Mouse (Mus musculus): ENCODE measurements around the gene Nek9. TPM values are rescaled to one million over a fixed set of nuclear protein-coding genes. Genes with fewer than 3 reads are reported as not detected.

Gene Nek9
- polyA plus RNA-seq, 1 experiment from 2014 or later, result 6.9 TPM

GRCm38 (mm10) chr12:85374561-85375272, 35.6 kb upstream of the Nek9 start, which contains the start of gene Tmed10:
Tmed10 (minus strand) TSS chr12:85374847.
- H3K36me3 ChIP-seq (ENCODE audit: control insufficient read depth, insufficient read depth), result no peaks in the 10 kb centered on the region
- peaks cover 23% of the 10 kb centered on the region for H3K4me1 ChIP-seq (ENCODE audit: control insufficient read depth, low read depth, low read length)
- 1% methylated on average over 37 of the region's 37 CpGs for WGBS (ENCODE audit: insufficient replicate concordance)
- peak within 1 kb of the TSS; percentile 89 for H3K27ac ChIP-seq (ENCODE audit: low read length)
- peak within 1 kb of the TSS; percentile 82 for H3K4me3 ChIP-seq (ENCODE audit: low read depth, low read length)
- peak within 1 kb of the TSS; percentile 88 for H3K9ac ChIP-seq (ENCODE audit: low read depth, low read length)
- peak; percentile 90 for ATAC-seq (ENCODE audit: low read depth)
- H3K27me3 ChIP-seq (ENCODE audit: control insufficient read depth, insufficient read depth, low read depth, low read length), result no peaks in the 10 kb centered on the region
- peak within 1 kb of the TSS; percentile 84 for H3K4me2 ChIP-seq (ENCODE audit: low read depth, low read length)
- H3K9me3 ChIP-seq (replicated peaks; ENCODE audit: control insufficient read depth, low read length), result no peaks in the 10 kb centered on the region

GRCm38 (mm10) chr12:85373591-85374560, 34.7 kb upstream of the Nek9 start:
- no peaks in the 10 kb centered on the region for H3K27me3 ChIP-seq (ENCODE audit: control insufficient read depth, insufficient read depth, low read depth, low read length)
- peak; percentile 89 for ATAC-seq (ENCODE audit: low read depth)
- peak overlapping the region; percentile 84 for H3K4me2 ChIP-seq (ENCODE audit: low read depth, low read length)
- peaks cover 26% of the 10 kb centered on the region for H3K4me1 ChIP-seq (ENCODE audit: control insufficient read depth, low read depth, low read length)
- H3K4me3 ChIP-seq (ENCODE audit: low read depth, low read length), result peak overlapping the region; percentile 82
- H3K36me3 ChIP-seq (ENCODE audit: control insufficient read depth, insufficient read depth), result no peaks in the 10 kb centered on the region
- H3K9me3 ChIP-seq (replicated peaks; ENCODE audit: control insufficient read depth, low read length), result no peaks in the 10 kb centered on the region
- peak overlapping the region; percentile 88 for H3K9ac ChIP-seq (ENCODE audit: low read depth, low read length)
- H3K27ac ChIP-seq (ENCODE audit: low read length), result peak overlapping the region; percentile 89
- WGBS (ENCODE audit: insufficient replicate concordance), result under 1% methylated on average over 42 of the region's 53 CpGs

GRCm38 (mm10) chr12:85372068-85372665, 33.0 kb upstream of the Nek9 start:
- H3K27me3 ChIP-seq (ENCODE audit: control insufficient read depth, insufficient read depth, low read depth, low read length), result no peaks in the 10 kb centered on the region
- peak overlapping the region; percentile 29; the same call in 1 of the 2 replicates for H3K4me2 ChIP-seq (ENCODE audit: low read depth, low read length)
- ATAC-seq (ENCODE audit: low read depth), result no peak
- H3K4me1 ChIP-seq (ENCODE audit: control insufficient read depth, low read depth, low read length), result peaks cover 32% of the 10 kb centered on the region
- H3K9ac ChIP-seq (ENCODE audit: low read depth, low read length), result no peak overlapping the region
- no peaks in the 10 kb centered on the region for H3K9me3 ChIP-seq (replicated peaks; ENCODE audit: control insufficient read depth, low read length)
- 26% methylated on average over 8 of the region's 8 CpGs for WGBS (ENCODE audit: insufficient replicate concordance)
- no peaks in the 10 kb centered on the region for H3K36me3 ChIP-seq (ENCODE audit: control insufficient read depth, insufficient read depth)
- H3K4me3 ChIP-seq (ENCODE audit: low read depth, low read length), result 0 out of 2 replicates have a peak overlapping the region, but pooled peaks have one; percentile 4
- peak overlapping the region; percentile 42 for H3K27ac ChIP-seq (ENCODE audit: low read length)

- Histone ChIP-seq H3K27ac (ENCODE audit: low read length) (no peak overlapping the region), H3K36me3 (ENCODE audit: control insufficient read depth, insufficient read depth) (no peaks in the 10 kb centered on the region), H3K27me3 (ENCODE audit: control insufficient read depth, insufficient read depth, low read depth, low read length) (no peaks in the 10 kb centered on the region), H3K9me3 (replicated peaks; ENCODE audit: control insufficient read depth, low read length) (no peaks in the 10 kb centered on the region), H3K4me1 (ENCODE audit: control insufficient read depth, low read depth, low read length) (peaks cover 34% of the 10 kb centered on the region), H3K4me2 (ENCODE audit: low read depth, low read length) (no peak overlapping the region), H3K9ac (ENCODE audit: low read depth, low read length) (no peak overlapping the region), H3K4me3 (ENCODE audit: low read depth, low read length) (no peak overlapping the region)
- 63% methylated on average over 6 of the region's 6 CpGs for WGBS (ENCODE audit: insufficient replicate concordance)
- ATAC-seq (ENCODE audit: low read depth), result no peak
Observed at GRCm38 (mm10) chr12:85368441-85369063, 29.4 kb upstream of the Nek9 start.

- H3K9me3 ChIP-seq (replicated peaks; ENCODE audit: control insufficient read depth, low read length), result no peaks in the 10 kb centered on the region
- no peak overlapping the region for H3K9ac ChIP-seq (ENCODE audit: low read depth, low read length)
- peaks cover 21% of the 10 kb centered on the region for H3K4me1 ChIP-seq (ENCODE audit: control insufficient read depth, low read depth, low read length)
- 0 out of 2 replicates have a peak, but pooled peaks cover 2% of the 10 kb centered on the region for H3K36me3 ChIP-seq (ENCODE audit: control insufficient read depth, insufficient read depth)
- no peak overlapping the region for H3K4me3 ChIP-seq (ENCODE audit: low read depth, low read length)
- ATAC-seq (ENCODE audit: low read depth), result no peak
- WGBS (ENCODE audit: insufficient replicate concordance), result 74% methylated on average over 3 of the region's 3 CpGs
- no peak overlapping the region; the same call in 1 of the 2 replicates for H3K27ac ChIP-seq (ENCODE audit: low read length)
- no peaks in the 10 kb centered on the region for H3K27me3 ChIP-seq (ENCODE audit: control insufficient read depth, insufficient read depth, low read depth, low read length)
- H3K4me2 ChIP-seq (ENCODE audit: low read depth, low read length), result no peak overlapping the region
Observed at GRCm38 (mm10) chr12:85366271-85366670, 27.1 kb upstream of the Nek9 start.

- H3K36me3 ChIP-seq (ENCODE audit: control insufficient read depth, insufficient read depth), result 0 out of 2 replicates have a peak, but pooled peaks cover 2% of the 10 kb centered on the region
- peaks cover 8% of the 10 kb centered on the region for H3K4me1 ChIP-seq (ENCODE audit: control insufficient read depth, low read depth, low read length)
- no peak overlapping the region for H3K27ac ChIP-seq (ENCODE audit: low read length)
- ATAC-seq (ENCODE audit: low read depth), result no peak
- no peak overlapping the region for H3K9ac ChIP-seq (ENCODE audit: low read depth, low read length)
- no peaks in the 10 kb centered on the region for H3K9me3 ChIP-seq (replicated peaks; ENCODE audit: control insufficient read depth, low read length)
- H3K4me2 ChIP-seq (ENCODE audit: low read depth, low read length), result no peak overlapping the region
- H3K4me3 ChIP-seq (ENCODE audit: low read depth, low read length), result no peak overlapping the region
- H3K27me3 ChIP-seq (ENCODE audit: control insufficient read depth, insufficient read depth, low read depth, low read length), result no peaks in the 10 kb centered on the region
- WGBS (ENCODE audit: insufficient replicate concordance), result 66% methylated on average over 4 of the region's 4 CpGs
Observed at GRCm38 (mm10) chr12:85362510-85362909, 23.3 kb upstream of the Nek9 start.

GRCm38 (mm10) chr12:85361580-85361979, 22.4 kb upstream of the Nek9 start:
- Histone ChIP-seq H3K27me3 (ENCODE audit: control insufficient read depth, insufficient read depth, low read depth, low read length) (no peaks in the 10 kb centered on the region), H3K9me3 (replicated peaks; ENCODE audit: control insufficient read depth, low read length) (no peaks in the 10 kb centered on the region), H3K36me3 (ENCODE audit: control insufficient read depth, insufficient read depth) (0 out of 2 replicates have a peak, but pooled peaks cover 2% of the 10 kb centered on the region), H3K9ac (ENCODE audit: low read depth, low read length) (no peak overlapping the region), H3K4me3 (ENCODE audit: low read depth, low read length) (no peak overlapping the region), H3K27ac (ENCODE audit: low read length) (no peak overlapping the region), H3K4me1 (ENCODE audit: control insufficient read depth, low read depth, low read length) (peaks cover 8% of the 10 kb centered on the region), H3K4me2 (ENCODE audit: low read depth, low read length) (no peak overlapping the region)
- no peak for ATAC-seq (ENCODE audit: low read depth)

- Histone ChIP-seq H3K4me3 (ENCODE audit: low read depth, low read length) (no peak overlapping the region), H3K9me3 (replicated peaks; ENCODE audit: control insufficient read depth, low read length) (no peaks in the 10 kb centered on the region), H3K9ac (ENCODE audit: low read depth, low read length) (no peak overlapping the region), H3K27me3 (ENCODE audit: control insufficient read depth, insufficient read depth, low read depth, low read length) (no peaks in the 10 kb centered on the region), H3K36me3 (ENCODE audit: control insufficient read depth, insufficient read depth) (0 out of 2 replicates have a peak, but pooled peaks cover 2% of the 10 kb centered on the region), H3K27ac (ENCODE audit: low read length) (no peak overlapping the region), H3K4me1 (ENCODE audit: control insufficient read depth, low read depth, low read length) (peaks cover 4% of the 10 kb centered on the region), H3K4me2 (ENCODE audit: low read depth, low read length) (no peak overlapping the region)
- 84% methylated on average over 3 of the region's 3 CpGs for WGBS (ENCODE audit: insufficient replicate concordance)
- no peak for ATAC-seq (ENCODE audit: low read depth)
Observed at GRCm38 (mm10) chr12:85361165-85361564, 22.0 kb upstream of the Nek9 start.
